Mouse (Mus musculus) bone marrow macrophage, adult 2 months (primary cell): ENCODE measurements around the gene Slc46a3. TPM values are rescaled to one million over a fixed set of nuclear protein-coding genes. Genes with fewer than 3 reads are reported as not detected.

Experiments used
- H3K27ac ChIP-seq: 2 replicates; pipeline ENCODE4 v1.5.1; 2012; ENCODE audit warnings: low read depth, low read length; ENCODE audit not compliant: insufficient read depth
- H3K4me1 ChIP-seq: 2 replicates; pipeline ENCODE4 v1.6.1; 2012; ENCODE audit warnings: low read length; ENCODE audit not compliant: control insufficient read depth, insufficient read depth
- H3K4me3 ChIP-seq: 2 replicates; pipeline ENCODE4 v1.5.1; 2012; ENCODE audit warnings: mild to moderate bottlenecking, low read length, moderate library complexity; ENCODE audit not compliant: insufficient read depth
- CTCF ChIP-seq: IDR thresholded peaks from 2 replicates; pipeline ENCODE4 v1.5.1; 2012; ENCODE audit warnings: low read depth, mild to moderate bottlenecking, low read length, moderate library complexity
- POLR2A ChIP-seq: IDR thresholded peaks from 2 replicates; pipeline ENCODE4 v1.6.1; 2012; ENCODE audit warnings: mild to moderate bottlenecking, low read depth, low read length, borderline replicate concordance
- polyA plus RNA-seq: library from polyadenylated mRNA; stranded (reverse); fragments of >200 nt; gene quantifications from 2 replicates; pipeline ENCODE4 v1.2.4, GENCODE M21; 2012; ENCODE audit not compliant: missing spikeins, insufficient read depth, insufficient read length

Slc46a3 gene
- polyA plus RNA-seq, 1 experiment: 172 TPM

- peaks cover 2% of the 10 kb centered on the region; the same call in 1 of the 2 replicates for H3K4me1 ChIP-seq
- H3K4me3 ChIP-seq: no peak overlapping the region
- no peak overlapping the region for H3K27ac ChIP-seq
- TF ChIP-seq CTCF (no peak), POLR2A (no peak)
Observed at GRCm38 (mm10) chr5:147847361-147847760, 47.3 kb downstream of the Slc46a3 start.

GRCm38 (mm10) chr5:147845319-147845718 is 49.3 kb downstream of the Slc46a3 start:
- Histone ChIP-seq H3K4me3 (no peak overlapping the region), H3K4me1 (peaks cover 2% of the 10 kb centered on the region; the same call in 1 of the 2 replicates), H3K27ac (no peak overlapping the region)
- TF ChIP-seq POLR2A (no peak), CTCF (no peak)

GRCm38 (mm10) chr5:147843340-147843739 is 51.3 kb downstream of the Slc46a3 start:
- H3K27ac ChIP-seq: no peak overlapping the region
- TF ChIP-seq CTCF (no peak), POLR2A (no peak)
- H3K4me1 ChIP-seq: peaks cover 2% of the 10 kb centered on the region; the same call in 1 of the 2 replicates
- no peak overlapping the region for H3K4me3 ChIP-seq

GRCm38 (mm10) chr5:147839418-147839817 is 55.2 kb downstream of the Slc46a3 start:
- no peak for TF ChIP-seq CTCF
- TF ChIP-seq POLR2A: no peak
- Histone ChIP-seq H3K27ac (no peak overlapping the region), H3K4me1 (no peaks in the 10 kb centered on the region), H3K4me3 (no peak overlapping the region)

- Histone ChIP-seq H3K4me1 (no peaks in the 10 kb centered on the region), H3K4me3 (no peak overlapping the region), H3K27ac (no peak overlapping the region)
- TF ChIP-seq CTCF (no peak), POLR2A (no peak)
Observed at GRCm38 (mm10) chr5:147834841-147835500, 59.6 kb downstream of the Slc46a3 start.

GRCm38 (mm10) chr5:147832842-147833241 is 61.8 kb downstream of the Slc46a3 start:
- TF ChIP-seq POLR2A (no peak), CTCF (no peak)
- H3K4me3 ChIP-seq: no peak overlapping the region
- H3K4me1 ChIP-seq: no peaks in the 10 kb centered on the region
- no peak overlapping the region for H3K27ac ChIP-seq

GRCm38 (mm10) chr5:147828846-147829245 is 65.8 kb downstream of the Slc46a3 start:
- Histone ChIP-seq H3K27ac (no peak overlapping the region), H3K4me3 (no peak overlapping the region), H3K4me1 (peaks cover 3% of the 10 kb centered on the region; the same call in 1 of the 2 replicates)
- TF ChIP-seq POLR2A: no peak
- no peak for TF ChIP-seq CTCF

Other genes with a start within 250 kb of the Slc46a3 start
- 0.19 and 0.21 TPM in 2 replicates for gene Flt1, start 168.8 kb downstream of the Slc46a3 start, polyA plus RNA-seq
- gene Pomp, start 34.4 kb downstream of the Slc46a3 start, polyA plus RNA-seq: 312 and 343 TPM in 2 replicates
- gene Mtus2, start 62.5 kb upstream of the Slc46a3 start, polyA plus RNA-seq: 1.7 and 2.3 TPM in 2 replicates